Mouse (Mus musculus) liver, postnatal 0 days (tissue): ENCODE measurements around the gene Zfp865.

Source experiments
- CTCF ChIP-seq: sonication (generic); IDR thresholded peaks from 2 replicates; pipeline ENCODE4 v1.5.1; 2016; ENCODE audit warnings: antibody characterized with exemption, low read depth
- EP300 ChIP-seq: IDR thresholded peaks from 2 replicates; pipeline ENCODE4 v1.6.1; 2016; ENCODE audit warnings: antibody characterized with exemption, low read depth, mild to moderate bottlenecking

GRCm38 (mm10) chr7:5020000-5020681 is at the start of gene Zfp865, which contains the start of gene Ccdc106:
- TF ChIP-seq CTCF (no peak), EP300 (peak; percentile 47; the same call in 1 of the 2 replicates)
